Mouse (Mus musculus) spleen, postnatal 36 days (tissue): ENCODE data around the gene Pdzk1ip1.

Source experiments
- DNase-seq, 2 experiments: peaks; one replicate each; pipeline ENCODE4 v3.0.0; 2022; ENCODE audit warnings: low spot score in 2 of 2, mixed read lengths in 1 of 2

Gene Pdzk1ip1

GRCm38 (mm10) chr4:115121608-115122007, 33.1 kb downstream of the Pdzk1ip1 start:
- no peak for DNase-seq

- no peak for DNase-seq
Observed at GRCm38 (mm10) chr4:115123507-115123906, 35.0 kb downstream of the Pdzk1ip1 start.

- no peak for DNase-seq
Observed at GRCm38 (mm10) chr4:115124713-115125112, 36.2 kb downstream of the Pdzk1ip1 start.

GRCm38 (mm10) chr4:115133085-115133484, 44.6 kb downstream of the Pdzk1ip1 start:
- no peak for DNase-seq

DNA sequence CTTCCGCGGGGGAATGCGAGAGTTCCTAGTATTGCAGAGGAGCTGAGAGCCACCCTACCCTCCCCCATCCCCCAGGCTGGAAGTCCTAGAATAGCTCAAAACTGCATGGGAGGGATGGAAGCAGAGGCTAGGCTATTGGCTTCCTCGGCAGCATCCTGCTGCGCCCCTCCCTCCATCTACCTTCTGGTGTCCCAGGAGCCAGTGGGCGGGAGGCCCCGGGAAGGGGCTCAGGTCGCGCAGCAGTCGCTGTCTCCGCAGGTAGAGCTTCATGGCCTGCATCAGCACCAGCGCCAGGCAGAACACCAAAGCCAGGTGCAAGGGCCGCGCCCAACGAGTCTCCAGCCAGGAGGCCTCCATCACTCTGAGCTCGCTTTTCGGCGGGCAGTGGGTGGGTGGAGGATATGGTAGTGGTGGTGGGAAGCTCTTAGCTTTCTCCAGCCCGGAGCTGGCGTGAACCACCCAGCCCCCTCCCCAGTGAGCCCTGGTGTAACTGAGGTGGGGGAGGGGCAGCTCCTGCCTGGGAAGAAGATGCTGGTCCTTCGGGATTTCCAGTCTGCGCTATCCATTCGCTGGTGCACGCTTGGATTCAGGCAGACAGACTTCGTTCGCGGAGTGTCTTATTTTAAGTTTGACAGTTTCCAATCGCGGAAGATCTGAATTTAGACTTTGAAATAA, 45.2 kb downstream of the Pdzk1ip1 start, which contains the start of gene Cyp4x1:
Gene Cyp4x1 (minus strand): TSS at position 661 of the 675 bp plus-strand sequence.
- no peak for DNase-seq

DNA sequence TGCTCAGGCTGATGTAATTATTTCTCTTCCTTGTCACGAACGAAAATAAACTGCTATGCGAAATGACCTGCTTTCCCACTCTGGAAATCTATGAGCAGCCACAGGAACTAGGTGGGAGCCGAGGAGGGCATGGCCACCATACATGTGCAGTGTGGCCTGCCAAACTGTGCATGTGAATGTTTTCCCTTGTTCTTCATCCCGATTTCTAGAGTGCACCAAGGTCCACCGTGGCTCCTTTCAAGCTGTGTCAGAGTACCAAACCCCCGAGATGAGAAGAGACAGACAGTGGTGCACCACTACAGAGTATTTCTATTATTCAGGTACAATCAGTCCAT, 45.8 kb downstream of the Pdzk1ip1 start:
- no peak for DNase-seq
